Mouse (Mus musculus) liver, adult (tissue): Measurements from ENCODE around the gene Nek5.

Source experiments
- GATA4 ChIP-seq: IDR thresholded peaks from 2 replicates; pipeline ENCODE4 v1.6.1; 2014; ENCODE audit warnings: mild to moderate bottlenecking, low read length; ENCODE audit not compliant: insufficient replicate concordance

The Nek5 gene

DNA sequence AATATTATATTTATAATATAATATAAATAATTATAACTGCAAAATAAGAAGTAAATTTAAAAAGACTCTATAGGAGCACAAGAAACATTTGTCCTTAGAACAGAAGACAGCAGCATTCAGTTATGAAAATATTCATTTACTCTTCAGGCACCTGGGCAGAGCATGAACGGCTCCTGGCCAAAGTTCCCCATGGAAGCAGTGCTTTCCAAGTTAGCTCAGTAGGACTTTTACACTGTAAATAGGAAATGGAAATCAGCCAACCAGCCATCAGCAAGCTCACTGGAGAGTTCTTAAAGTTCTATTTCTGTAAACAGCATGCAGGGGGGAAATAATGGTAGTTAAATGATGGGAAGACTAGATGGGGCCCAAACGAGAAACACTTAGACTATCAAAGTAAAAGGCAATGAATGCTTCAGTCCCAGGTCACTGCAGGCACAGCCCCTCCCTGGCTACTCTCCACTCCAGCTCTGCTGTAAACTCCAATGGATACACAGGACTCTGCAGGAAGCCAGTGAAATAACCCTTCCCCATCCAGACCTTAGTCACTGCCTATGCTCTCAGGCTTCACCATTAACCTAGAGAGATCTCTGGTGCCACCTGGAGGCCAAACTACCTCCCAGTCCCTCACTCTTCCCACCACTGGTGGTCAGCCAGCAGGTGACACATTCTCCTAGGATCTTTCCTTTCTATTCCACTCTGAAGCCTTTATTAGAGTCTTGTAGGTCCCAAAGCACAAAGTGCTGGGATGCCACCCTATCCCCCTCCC, 77.0 kb downstream of the Nek5 start:
- TF ChIP-seq GATA4: no peak

DNA sequence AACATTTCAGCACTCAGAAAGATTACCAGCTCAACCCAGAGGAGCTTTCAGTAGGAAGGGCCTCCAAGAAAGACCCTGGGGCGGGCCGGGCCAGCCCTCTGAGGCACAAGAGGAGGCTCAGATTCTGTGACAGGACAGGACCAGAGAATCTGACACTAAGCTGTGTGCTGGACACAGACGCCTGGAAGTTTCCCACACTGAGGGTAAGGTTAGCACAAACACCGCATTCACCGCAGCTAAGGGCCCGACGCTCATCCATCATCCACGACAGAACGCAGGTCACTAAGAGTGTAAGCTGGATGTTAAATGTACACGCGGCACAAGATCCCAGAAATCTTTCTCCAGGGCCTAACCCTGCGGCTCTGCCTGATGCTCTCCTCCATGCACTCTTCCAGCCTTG, 81.1 kb downstream of the Nek5 start:
- no peak for TF ChIP-seq GATA4

DNA sequence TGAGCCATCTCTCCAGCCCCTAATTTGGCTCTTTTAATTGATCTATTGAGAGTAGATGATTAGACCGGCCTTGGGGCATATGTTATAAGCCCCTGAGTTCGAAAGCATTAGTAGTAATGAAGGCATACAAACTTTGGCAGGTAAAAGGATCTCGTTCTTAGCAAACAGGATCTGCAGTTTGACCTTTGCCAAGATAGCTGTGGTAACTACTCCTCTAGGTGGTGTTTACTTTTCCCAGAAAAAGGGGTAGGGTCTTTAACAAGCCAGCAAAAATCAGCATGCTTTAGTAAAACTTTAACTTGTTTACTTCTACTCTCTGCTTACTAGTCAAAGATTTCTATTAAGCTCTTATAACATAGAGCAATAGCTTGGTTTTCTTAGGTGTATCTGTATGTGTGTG, 82.3 kb downstream of the Nek5 start:
- TF ChIP-seq GATA4: no peak

DNA sequence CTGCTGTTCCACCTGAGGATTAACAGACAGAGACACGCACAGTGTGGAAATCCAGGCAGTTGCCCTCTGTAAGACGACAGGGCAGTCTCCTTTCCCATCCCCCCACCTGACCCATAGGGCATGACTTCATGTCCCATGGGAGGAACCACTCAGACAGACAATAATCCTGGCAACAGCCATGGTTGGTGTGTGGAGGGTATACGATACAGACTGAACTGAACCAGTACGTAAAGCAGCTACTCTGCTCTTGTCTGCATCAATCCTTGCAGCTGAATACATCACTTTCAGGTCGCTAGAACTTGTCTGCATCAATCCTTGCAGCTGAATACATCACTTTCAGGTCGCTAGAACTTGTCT, 84.7 kb downstream of the Nek5 start:
- TF ChIP-seq GATA4: no peak

DNA sequence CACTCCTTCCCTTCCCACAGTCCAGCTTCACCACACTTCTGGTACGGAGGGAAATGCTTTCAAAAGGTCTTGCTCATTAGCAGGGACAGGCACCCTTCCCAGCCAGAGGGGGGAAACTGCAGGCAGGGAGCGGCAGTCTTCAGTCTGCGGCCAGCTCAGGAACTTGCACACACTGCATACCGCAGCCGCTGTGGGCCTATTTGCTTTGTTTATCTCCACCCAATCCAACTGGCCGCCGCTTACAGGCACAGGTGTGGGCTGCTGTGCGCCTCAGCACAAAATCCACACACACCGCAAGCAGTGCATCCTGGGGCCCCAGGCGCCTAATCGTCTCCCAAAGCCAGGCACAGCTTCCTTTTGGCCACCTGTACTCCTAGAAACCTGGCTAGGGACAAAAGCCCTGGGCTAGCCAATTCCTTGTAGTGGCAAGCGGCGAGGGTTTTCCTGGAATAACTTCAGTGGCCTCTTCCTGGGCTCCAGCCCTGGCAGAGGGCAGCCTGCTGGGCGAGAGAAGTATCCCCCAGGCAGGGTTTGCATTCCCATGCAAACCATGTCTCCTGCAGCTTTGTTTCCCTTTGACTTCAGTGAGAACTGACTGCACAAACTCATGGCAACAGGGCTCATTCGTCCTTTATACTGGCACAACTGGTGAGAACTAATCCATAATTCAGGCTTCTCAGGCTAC, 85.2 kb downstream of the Nek5 start:
- peak; percentile 7; the same call in 1 of the 2 replicates for TF ChIP-seq GATA4

DNA sequence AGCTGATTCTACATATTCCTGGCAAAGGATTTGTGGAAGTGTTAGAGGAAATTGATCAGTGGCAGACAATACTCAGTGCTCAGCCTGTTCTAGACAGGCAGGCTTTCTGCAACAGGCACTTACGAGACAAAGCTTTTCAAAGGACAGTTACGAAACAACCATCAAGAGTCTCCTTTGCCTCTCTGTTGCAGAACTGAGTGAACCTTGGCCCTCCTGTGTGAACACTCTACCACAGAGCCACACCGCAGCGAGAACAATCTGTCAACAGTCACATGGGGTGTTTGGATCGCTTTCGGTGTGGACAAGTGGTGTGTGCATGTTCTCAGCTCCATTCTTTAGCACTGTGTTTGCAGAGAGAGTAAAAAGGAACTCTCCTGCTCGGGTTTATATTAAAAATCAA, 87.8 kb downstream of the Nek5 start:
- TF ChIP-seq GATA4: no peak

DNA sequence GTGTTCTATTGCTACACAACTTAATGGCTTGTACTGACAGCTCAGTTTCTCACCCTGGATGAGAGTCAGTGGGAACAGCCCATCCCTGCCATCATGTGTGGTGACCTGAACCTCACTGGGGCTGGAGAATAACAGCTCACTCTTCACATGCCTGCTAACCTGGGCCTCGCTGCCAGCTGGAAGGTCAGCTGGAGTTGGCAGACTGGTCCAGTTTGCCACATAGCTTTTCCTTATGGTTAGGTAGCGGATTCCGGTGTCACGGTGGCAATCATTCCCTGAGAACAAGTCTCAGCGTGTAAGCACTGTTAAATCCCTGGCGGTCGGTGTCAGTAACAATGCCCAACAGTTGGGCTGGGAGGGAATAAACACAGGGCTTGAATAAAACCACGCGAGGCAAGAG, 88.7 kb downstream of the Nek5 start:
- no peak for TF ChIP-seq GATA4

DNA sequence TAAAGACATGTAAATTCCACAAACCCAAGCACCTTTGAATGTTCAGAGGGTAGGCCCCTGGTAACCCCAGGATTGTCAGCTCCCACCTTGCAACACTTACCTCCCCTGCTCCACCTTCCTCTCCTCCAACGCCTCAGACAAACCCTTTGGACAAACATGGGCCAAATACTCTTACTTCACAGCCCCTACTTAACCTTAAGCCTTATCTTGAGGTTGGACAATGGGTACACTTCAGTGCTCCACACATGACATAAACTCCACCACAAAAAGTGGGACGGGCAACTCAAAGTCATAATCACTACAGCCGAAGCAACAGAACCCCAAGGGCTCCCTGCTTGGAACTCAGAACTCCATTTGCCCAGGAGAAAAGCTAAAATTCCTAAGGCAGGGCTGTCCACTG, 93.9 kb downstream of the Nek5 start:
- TF ChIP-seq GATA4: no peak

DNA sequence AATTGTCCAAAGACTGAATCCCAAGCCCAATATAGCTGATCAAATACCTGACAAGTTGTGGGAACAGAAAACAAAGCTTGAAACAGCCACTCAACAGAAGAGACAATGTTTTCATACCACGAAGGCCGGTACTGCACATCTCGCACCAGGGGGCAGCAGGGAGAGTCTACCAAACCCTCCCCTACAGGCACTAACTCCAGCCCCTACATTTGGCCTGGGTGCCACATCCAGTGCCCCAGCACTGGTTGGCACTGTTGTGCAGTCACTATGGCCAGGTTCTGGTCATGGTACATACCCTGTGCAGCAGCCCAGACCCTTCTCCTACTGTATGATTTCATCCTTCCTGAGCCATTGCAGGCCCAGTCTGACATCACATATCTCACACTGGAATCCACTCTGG, 95.9 kb downstream of the Nek5 start:
- no peak for TF ChIP-seq GATA4

DNA sequence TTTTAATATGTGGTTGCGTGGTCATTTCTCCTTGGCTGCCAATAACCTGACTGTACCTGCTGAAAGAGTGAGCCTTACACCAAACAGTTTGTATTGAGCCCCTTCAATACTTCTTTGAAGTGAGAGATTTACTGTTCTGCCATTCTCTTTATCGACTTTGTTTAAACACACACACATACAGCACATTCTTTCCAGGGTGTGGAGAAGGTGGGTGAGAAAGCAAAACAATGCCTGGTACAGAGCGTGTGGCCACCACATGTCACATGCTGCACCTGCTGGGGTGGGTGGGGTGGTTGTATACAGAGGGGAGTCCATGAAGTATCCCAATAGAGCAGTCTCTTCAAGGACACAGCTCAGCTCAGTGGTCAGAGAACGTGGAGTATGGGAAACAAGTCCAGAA, 99.6 kb downstream of the Nek5 start:
- TF ChIP-seq GATA4: no peak
